Mouse (Mus musculus) heart, embryonic 13.5 days (tissue): Measurements from ENCODE around the gene Dgkz. TPM values are rescaled to one million over a fixed set of nuclear protein-coding genes. Genes with fewer than 3 reads are reported as not detected.

Experiments used
- ATAC-seq: fragments of 200-750 bp; cut with Nextera tagmentation; 2 replicates; pipeline ENCODE4 v1.8.0; 2017; ENCODE audit warnings: moderate TSS enrichment; ENCODE audit not compliant: insufficient number of reproducible peaks, low FRiP score, low TSS enrichment; ENCODE audit errors: extremely low read depth
- H3K27ac ChIP-seq: fragments of 300-500 bp; sonication (generic); replicated peaks from 2 replicates; pipeline ENCODE4 v1.5.1; 2015; ENCODE audit warnings: moderate library complexity, mild to moderate bottlenecking, inconsistent platforms
- H3K27me3 ChIP-seq: fragments of 300-500 bp; sonication (generic); replicated peaks from 2 replicates; pipeline ENCODE4 v1.6.1; 2015; ENCODE audit warnings: mild to moderate bottlenecking, inconsistent platforms
- H3K36me3 ChIP-seq: fragments of 300-500 bp; sonication (generic); 2 replicates; pipeline ENCODE4 v1.6.1; 2015; ENCODE audit warnings: mild to moderate bottlenecking, inconsistent platforms
- H3K4me1 ChIP-seq: fragments of 300-500 bp; sonication (generic); 2 replicates; pipeline ENCODE4 v1.6.1; 2015; ENCODE audit warnings: inconsistent platforms
- H3K4me2 ChIP-seq: fragments of 300-500 bp; sonication (generic); 2 replicates; pipeline ENCODE4 v1.6.1; 2015; ENCODE audit warnings: inconsistent platforms, mild to moderate bottlenecking, moderate library complexity
- H3K4me3 ChIP-seq: fragments of 300-500 bp; sonication (generic); 2 replicates; pipeline ENCODE4 v1.5.1; 2015; ENCODE audit warnings: moderate library complexity, mild to moderate bottlenecking, inconsistent platforms
- H3K9ac ChIP-seq: fragments of 300-500 bp; sonication (generic); 2 replicates; pipeline ENCODE4 v1.6.1; 2015; ENCODE audit warnings: inconsistent platforms, mild to moderate bottlenecking, moderate library complexity
- H3K9me3 ChIP-seq: fragments of 300-500 bp; sonication (generic); 2 replicates; pipeline ENCODE4 v1.6.1; 2016; ENCODE audit warnings: inconsistent platforms
- WGBS: fragments of 180-500 bp; shearing (Covaris S2); methylation state at CpG from one replicate; pipeline ENCODE4 v1.1.7; 2015; ENCODE audit warnings: mixed read lengths; 5-methylcytosine and 5-hydroxymethylcytosine counted together
- polyA plus RNA-seq: library from polyadenylated mRNA; unstranded; fragments of >200 nt; fragmentation: Nextera tagmentation; extraction: Ambion mirVana; gene quantifications from 2 replicates; pipeline ENCODE4 v1.2.1, GENCODE M21; 2015

Dgkz gene
- polyA plus RNA-seq, 1 experiment from 2014 or later, result 43.4 TPM

DNA sequence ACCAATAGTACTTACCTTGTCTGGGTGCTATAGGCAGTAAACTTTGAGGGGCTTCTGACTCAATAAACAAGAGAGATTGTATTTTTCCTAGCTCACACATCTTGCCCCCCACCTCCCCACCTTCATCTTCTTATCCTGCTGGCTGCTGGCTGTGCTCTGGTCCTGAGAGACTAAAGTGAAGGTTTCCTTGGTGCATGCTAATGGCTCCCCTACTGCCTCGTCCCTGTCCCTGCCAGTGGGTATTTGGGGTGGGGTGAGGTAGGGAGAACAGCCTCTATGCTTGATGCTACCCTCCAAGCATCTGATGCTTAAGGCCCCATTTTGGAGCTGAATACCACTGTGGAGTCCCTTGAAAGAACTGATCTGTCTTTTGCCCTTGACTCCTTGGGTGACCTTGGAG is 50.9 kb downstream of the Dgkz start:
- no peak overlapping the region for H3K4me2 ChIP-seq
- H3K4me3 ChIP-seq, result no peak overlapping the region
- H3K9ac ChIP-seq, result no peak overlapping the region
- no peaks in the 10 kb centered on the region for H3K9me3 ChIP-seq
- H3K4me1 ChIP-seq, result peaks cover 42% of the 10 kb centered on the region
- H3K27ac ChIP-seq, result no peak overlapping the region
- peaks cover 8% of the 10 kb centered on the region; the same call in 1 of the 2 replicates for H3K36me3 ChIP-seq
- ATAC-seq, result no peak
- peaks cover 82% of the 10 kb centered on the region for H3K27me3 ChIP-seq
- 55% methylated on average over 1 of the region's 1 CpGs for WGBS

DNA sequence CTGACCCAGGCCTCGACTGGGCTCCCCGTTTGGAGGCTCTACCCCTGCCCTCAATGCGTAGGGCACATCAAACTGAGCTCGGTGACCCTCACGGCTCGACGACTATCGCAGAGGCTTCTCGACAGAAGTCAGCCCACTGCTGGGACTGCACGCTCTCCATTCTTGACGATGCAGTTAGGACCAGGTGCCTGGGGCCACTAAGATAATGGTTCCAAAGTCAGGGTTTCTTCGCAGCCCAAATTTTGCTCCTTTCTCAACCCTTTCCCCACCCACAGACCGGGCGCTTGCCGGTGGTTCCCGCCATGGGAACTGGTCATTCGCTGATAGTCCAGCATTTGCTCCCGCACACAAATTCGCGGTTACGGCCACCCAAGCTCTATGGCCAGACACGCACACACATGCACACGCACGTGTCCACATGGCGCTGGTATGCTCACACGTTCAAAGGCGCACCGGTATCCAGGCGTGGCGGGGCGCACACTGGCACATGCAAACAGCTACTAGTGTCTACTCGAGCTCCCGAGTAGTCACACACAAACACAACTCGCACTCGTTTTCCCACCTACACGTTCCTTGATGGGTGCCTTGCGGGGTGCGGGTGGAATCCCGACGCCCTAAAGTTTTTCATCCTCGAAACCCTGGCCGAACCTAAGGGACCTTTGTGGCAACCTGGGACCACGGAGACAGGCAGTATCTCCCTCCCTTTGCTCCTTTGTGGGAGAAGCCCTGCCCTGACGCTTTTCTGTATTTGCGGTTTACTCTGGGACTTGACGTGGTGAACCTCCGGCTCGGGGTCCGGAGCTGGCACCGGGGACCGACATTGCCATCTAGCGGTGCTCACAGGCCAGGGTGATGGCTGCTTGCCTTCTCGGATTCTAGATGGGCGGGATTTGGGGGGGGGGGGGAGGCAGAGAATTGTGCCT is 52.0 kb downstream of the Dgkz start:
- Histone ChIP-seq H3K27me3 (peaks cover 82% of the 10 kb centered on the region), H3K9me3 (no peaks in the 10 kb centered on the region), H3K4me2 (peak overlapping the region; percentile 88), H3K4me3 (peak overlapping the region; percentile 59), H3K36me3 (peaks cover 8% of the 10 kb centered on the region), H3K9ac (no peak overlapping the region), H3K4me1 (peaks cover 38% of the 10 kb centered on the region), H3K27ac (no peak overlapping the region)
- peak; percentile 17; the same call in 1 of the 2 replicates for ATAC-seq
- WGBS, result 4% methylated on average over 54 of the region's 54 CpGs

DNA sequence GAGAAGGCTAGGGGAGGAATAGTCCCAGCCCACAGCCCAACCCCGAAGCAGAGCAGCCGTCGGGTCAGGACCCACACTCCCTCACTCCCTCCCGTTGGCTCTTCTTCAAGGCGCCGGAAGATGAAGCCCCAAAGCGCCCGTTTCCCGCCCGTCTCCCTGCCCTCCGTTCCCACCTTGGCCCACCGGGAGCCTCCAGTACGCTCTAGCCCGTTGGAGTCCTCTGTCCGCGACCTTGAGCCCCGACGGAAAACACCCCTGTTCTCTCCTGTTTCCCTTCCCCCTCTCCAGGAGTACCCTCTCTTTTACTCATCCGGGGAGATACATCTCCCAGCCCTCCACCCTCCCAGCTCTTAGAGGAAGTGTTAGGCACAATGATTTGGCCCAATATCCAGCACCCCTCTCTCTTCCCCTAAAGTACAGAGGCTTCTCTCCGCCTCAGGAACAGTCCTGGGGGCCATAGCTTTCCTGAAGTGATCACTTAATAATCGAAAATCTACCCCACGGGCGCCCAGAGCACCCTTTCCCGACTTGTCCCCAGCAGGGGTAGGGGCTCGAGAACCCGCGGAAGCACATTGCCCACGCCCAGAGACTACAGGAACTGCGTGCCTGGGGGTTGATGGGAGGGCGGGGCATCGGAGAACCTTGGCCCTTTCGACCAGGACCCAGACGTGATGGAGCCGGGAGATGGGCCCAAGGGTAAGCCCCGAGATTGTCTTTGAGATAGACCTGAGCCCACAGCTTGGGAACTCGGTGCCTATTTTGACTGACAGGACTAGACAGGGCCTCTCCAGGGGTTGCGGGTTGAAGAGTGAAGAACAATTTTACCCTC is 52.9 kb downstream of the Dgkz start:
- Histone ChIP-seq H3K9ac (no peak overlapping the region), H3K4me1 (peaks cover 31% of the 10 kb centered on the region), H3K4me2 (peak overlapping the region; percentile 88), H3K36me3 (peaks cover 17% of the 10 kb centered on the region), H3K27ac (no peak overlapping the region), H3K9me3 (no peaks in the 10 kb centered on the region), H3K4me3 (peak overlapping the region; percentile 59), H3K27me3 (peaks cover 78% of the 10 kb centered on the region)
- WGBS, result 3% methylated on average over 35 of the region's 37 CpGs
- ATAC-seq, result no peak

DNA sequence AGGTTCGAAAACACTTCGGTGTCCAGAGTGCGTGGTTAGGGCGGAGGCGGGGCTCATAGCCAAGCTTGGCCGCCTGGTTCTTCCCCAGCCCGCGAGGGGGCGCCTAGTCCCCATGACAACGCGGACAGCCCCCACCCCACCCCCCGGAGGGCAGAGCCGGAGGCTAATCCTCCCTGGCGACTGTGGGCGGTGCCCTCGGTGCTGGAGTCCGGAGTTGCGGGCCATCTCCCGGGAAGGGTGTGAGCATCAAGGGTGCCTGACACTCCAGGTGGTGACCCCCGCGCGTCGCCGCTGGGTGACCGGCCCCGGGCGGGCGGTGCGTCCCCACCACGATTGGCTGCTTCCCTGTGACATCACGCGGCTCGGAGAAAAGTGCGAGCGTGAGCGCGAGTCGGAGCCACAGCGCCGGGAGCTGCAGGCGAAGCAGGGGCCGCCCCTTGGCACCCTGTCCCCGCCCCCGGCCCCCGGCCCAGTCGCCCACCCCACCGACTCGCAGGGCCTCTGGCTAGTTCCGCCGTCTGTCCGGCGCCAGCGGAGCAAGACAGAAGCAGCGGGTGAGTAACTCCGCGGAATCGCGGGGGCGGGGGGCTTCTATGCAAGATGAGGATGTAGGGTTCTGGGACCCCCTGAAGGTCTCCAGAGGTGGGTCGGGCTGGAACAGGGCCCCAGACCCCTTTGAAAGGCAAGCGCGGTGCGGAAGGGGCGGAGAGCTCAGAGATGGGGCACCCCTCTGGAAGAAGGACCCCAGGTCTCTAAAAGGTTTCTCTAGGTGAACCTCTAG is 53.7 kb downstream of the Dgkz start:
- under 1% methylated on average over 64 of the region's 64 CpGs for WGBS
- peaks cover 71% of the 10 kb centered on the region for H3K27me3 ChIP-seq
- peak overlapping the region; percentile 59 for H3K4me3 ChIP-seq
- H3K9ac ChIP-seq, result peak overlapping the region; percentile 41; the same call in 1 of the 2 replicates
- H3K4me1 ChIP-seq, result peaks cover 31% of the 10 kb centered on the region
- peak; percentile 48; the same call in 1 of the 2 replicates for ATAC-seq
- no peak overlapping the region for H3K27ac ChIP-seq
- H3K4me2 ChIP-seq, result peak overlapping the region; percentile 88
- H3K9me3 ChIP-seq, result no peaks in the 10 kb centered on the region
- H3K36me3 ChIP-seq, result peaks cover 25% of the 10 kb centered on the region

DNA sequence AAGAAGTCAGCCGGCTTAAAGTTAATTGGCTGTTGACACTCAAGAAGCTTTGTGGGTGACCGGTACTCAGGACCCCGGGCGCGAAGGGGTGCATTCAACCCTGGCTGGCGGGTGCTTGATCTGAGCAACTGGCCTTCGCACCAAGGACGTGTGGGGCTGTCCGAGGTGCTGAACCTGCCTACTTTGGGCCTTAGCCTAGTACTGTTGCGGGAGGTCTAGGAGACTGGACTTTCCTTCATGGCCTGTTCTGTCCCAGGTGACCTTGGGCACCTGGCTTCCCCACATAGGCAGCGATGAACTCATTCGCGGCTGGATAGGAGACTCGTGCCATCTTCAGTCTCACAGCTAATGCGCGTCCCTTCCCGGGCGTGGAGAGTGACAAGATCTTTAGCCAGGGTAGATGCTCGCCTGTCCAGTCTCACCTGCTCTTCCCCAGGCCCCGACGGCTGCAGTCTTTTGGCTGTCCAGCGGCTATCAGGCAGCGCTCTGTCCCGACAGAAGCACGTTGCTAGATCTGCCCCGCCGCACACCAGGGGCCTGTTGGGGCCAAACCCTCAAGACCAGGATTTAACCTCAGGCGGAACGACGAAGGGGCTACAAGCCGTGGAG is 54.4 kb downstream of the Dgkz start:
- peaks cover 32% of the 10 kb centered on the region for H3K36me3 ChIP-seq
- peaks cover 31% of the 10 kb centered on the region for H3K4me1 ChIP-seq
- peak overlapping the region; percentile 59 for H3K4me3 ChIP-seq
- peak overlapping the region; percentile 88 for H3K4me2 ChIP-seq
- WGBS, result 4% methylated on average over 31 of the region's 31 CpGs
- no peaks in the 10 kb centered on the region for H3K9me3 ChIP-seq
- no peak overlapping the region for H3K9ac ChIP-seq
- no peak overlapping the region for H3K27ac ChIP-seq
- no peak for ATAC-seq
- peaks cover 67% of the 10 kb centered on the region for H3K27me3 ChIP-seq

DNA sequence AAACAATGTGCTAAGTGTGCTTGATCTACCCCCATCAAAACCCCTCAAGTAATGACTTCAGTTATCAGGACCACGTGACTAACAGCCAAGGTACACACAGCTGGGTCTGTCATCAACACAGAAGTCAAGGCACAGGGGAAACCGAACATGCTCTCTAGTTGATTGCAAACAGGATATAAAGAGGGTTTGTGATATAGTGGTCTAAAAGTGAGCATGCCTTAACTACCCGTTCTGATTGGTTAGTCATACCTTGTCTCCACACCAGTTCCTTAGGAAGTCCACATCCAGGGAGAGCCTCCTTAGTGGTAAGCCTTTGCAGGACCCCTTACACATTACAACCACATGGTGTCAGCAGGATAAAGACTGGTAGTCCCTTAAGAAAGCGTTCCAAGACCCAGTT is 55.5 kb downstream of the Dgkz start:
- WGBS, result 54% methylated on average over 4 of the region's 4 CpGs
- ATAC-seq, result no peak
- Histone ChIP-seq H3K27me3 (peaks cover 56% of the 10 kb centered on the region), H3K4me2 (no peak overlapping the region), H3K9ac (no peak overlapping the region), H3K4me1 (peaks cover 31% of the 10 kb centered on the region), H3K4me3 (no peak overlapping the region), H3K27ac (no peak overlapping the region), H3K9me3 (no peaks in the 10 kb centered on the region), H3K36me3 (peaks cover 38% of the 10 kb centered on the region)

DNA sequence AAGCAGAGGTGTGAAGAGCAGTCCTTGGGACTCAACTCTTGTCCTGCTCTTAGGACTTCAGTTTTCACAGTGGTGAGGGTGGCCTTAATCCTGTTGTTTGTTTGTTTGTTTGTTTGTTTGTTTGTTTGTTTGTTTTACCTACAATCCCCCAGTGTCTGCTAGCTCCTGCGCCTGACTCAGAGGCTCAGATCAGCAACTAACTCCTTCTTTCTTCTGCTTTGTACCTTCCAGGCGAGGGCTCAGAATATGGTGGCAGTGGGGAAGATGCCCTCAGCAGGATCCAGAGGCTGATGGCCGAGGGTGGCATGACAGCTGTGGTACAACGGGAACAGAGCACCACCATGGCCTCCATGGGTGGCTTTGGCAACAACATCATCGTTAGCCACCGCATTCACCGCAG is 58.6 kb downstream of the Dgkz start:
- H3K36me3 ChIP-seq, result peaks cover 68% of the 10 kb centered on the region
- H3K4me1 ChIP-seq, result peaks cover 13% of the 10 kb centered on the region
- peaks cover 27% of the 10 kb centered on the region for H3K27me3 ChIP-seq
- no peak overlapping the region for H3K4me2 ChIP-seq
- 94% methylated on average over 7 of the region's 7 CpGs for WGBS
- no peak for ATAC-seq
- H3K4me3 ChIP-seq, result no peak overlapping the region
- H3K27ac ChIP-seq, result no peak overlapping the region
- no peaks in the 10 kb centered on the region for H3K9me3 ChIP-seq
- H3K9ac ChIP-seq, result no peak overlapping the region

DNA sequence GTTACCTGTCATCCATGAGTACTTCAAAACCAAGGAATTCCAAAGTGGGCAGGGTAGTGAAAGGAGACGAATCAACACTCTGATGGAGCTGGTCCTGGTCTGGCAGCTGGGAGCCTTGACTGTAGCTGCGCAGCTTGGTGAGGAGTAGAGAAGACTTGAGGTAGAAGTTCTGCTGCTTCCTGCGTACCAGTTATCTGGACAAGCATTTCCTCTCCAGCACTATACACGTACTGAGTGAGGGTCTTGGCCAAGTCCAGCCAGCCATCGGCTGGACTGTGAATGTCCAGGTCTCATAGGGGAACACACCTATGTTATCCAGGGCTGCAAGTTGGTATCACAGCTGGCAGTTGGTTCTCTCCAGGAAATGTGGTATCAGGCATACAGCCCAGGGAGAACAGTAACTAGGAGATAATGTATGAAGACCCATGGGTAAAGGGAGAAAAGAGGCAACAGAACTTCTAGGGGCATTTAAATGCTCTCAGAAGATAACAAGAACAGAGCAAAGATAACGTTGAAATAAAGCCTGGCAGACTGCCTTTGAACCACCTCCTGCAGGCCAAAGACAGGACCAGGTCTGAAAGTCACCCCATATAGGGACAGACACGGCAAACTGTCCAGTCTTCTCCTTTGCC is 59.2 kb downstream of the Dgkz start:
- no peak overlapping the region for H3K4me2 ChIP-seq
- no peak overlapping the region for H3K27ac ChIP-seq
- WGBS, result 64% methylated on average over 7 of the region's 7 CpGs
- no peaks in the 10 kb centered on the region for H3K9me3 ChIP-seq
- ATAC-seq, result no peak
- peaks cover 6% of the 10 kb centered on the region for H3K4me1 ChIP-seq
- H3K36me3 ChIP-seq, result peaks cover 74% of the 10 kb centered on the region
- no peak overlapping the region for H3K4me3 ChIP-seq
- H3K27me3 ChIP-seq, result peaks cover 21% of the 10 kb centered on the region
- H3K9ac ChIP-seq, result no peak overlapping the region

DNA sequence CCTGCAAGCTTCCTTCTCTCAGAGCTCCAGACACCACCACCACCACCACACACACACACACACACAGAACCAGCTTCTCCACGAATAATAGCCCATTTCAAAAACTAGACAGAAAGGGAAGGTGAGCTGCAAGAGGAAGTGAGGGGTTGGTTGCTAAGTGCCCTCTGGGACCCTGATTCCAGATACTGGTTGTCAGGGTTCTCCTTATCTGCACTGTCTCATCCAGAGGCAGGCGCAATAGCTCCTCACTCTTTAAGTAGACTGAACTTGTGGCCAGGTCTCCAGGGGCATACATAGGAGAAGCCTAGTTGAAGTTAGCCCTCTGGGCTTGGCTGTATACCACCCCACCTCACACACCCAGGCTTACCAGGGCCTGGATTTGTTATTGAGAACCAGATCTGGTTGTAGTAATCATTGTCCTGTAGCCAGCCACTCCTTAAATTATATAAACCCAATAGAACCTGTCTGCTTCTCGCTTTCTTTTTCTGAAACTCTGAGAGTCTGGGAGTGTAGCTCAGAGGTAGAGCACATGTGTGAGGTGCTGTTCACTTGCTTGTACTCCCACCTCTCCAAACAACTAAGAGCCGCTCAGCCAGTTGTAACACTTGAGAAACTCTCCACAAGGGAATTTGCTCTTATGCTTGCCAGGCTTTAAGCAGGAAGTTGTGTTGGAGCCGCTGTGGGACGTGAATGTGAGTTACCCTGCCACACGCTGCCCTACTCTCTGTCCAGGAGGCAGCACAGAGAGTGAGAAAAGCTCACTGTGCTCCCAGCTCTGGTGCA is 62.1 kb downstream of the Dgkz start:
- Histone ChIP-seq H3K36me3 (peaks cover 93% of the 10 kb centered on the region), H3K4me3 (no peak overlapping the region), H3K4me2 (no peak overlapping the region), H3K4me1 (no peaks in the 10 kb centered on the region), H3K9ac (no peak overlapping the region), H3K27me3 (no peaks in the 10 kb centered on the region), H3K27ac (no peak overlapping the region), H3K9me3 (no peaks in the 10 kb centered on the region)
- ATAC-seq, result no peak
- WGBS, result 70% methylated on average over 7 of the region's 7 CpGs

DNA sequence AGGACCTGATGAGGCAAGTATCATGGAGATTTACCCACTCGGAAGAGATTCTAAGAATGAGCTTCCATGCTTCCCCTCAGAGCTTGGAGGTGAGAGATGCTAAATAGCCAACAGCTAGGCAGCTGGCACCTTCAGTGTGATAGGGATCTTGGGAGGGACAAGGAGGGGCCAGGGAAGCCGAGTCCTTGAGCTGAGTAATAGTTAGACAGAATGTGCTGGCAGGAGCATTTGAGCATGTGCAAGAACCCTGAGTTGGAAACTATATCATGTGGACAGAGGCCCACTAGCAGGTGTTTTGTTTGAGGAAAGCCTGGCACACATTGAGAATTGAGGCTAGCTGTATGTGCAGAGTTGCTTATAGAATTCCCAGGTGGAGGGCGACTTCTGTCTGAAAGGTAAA is 63.0 kb downstream of the Dgkz start:
- Histone ChIP-seq H3K9me3 (no peaks in the 10 kb centered on the region), H3K9ac (no peak overlapping the region), H3K4me3 (no peak overlapping the region), H3K4me1 (no peaks in the 10 kb centered on the region), H3K27ac (no peak overlapping the region), H3K27me3 (no peaks in the 10 kb centered on the region), H3K36me3 (peaks cover 90% of the 10 kb centered on the region), H3K4me2 (no peak overlapping the region)
- WGBS, result 56% methylated on average over 3 of the region's 3 CpGs
- no peak for ATAC-seq
